Mouse (Mus musculus): ENCODE measurements at regions not wholly inside any gene's neighbourhood (a gene's known extent, or its start where the extent isn't known, plus 50 kb on each side); places are given as distances from the start of the nearest gene placed in this dataset.
A peak's percentile ranks its signal among the peaks of the same experiment; 100 is the strongest.

DNA sequence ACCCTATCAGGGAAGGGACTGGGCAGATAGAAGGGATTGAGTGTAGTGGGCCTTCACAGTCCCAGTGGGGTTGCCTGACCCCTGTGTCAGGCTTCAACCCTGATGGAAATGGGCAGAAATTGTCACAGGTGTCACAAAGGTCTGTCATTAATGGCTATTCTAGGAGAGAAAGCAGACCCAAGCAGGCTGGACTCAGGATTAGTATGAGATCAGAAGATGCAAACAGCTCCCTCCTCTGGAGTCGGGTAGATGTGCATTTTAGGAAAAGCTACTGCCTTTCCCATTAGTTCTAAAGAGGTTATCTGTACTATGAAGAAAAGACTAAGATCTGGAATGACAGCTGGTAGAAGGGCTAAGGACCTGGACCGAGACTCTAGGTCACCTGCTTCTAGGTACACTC lies 346.9 kb upstream of the Nfe2l3 start:
- no peak for TF ChIP-seq EP300 (optimal IDR thresholded peaks at IDR 0.05)
- peak; percentile 61 for TF ChIP-seq CTCF (IDR thresholded peaks at IDR 0.05; ENCODE audit: low read depth)

All from stomach, postnatal 0 days (tissue).